Mouse (Mus musculus) liver, embryonic 11.5 days (tissue): ENCODE data around the gene Dapk2. TPM values are rescaled to one million over a fixed set of nuclear protein-coding genes. Genes with fewer than 3 reads are reported as not detected.

Source experiments
- ATAC-seq: fragments of 200-750 bp; cut with Nextera tagmentation; replicated peaks from 2 replicates; pipeline ENCODE4 v1.8.0; 2017; ENCODE audit warnings: moderate number of reproducible peaks, mild to moderate bottlenecking, moderate TSS enrichment, moderate library complexity; ENCODE audit not compliant: low FRiP score
- DNase-seq: peaks from one replicate; pipeline ENCODE4 v3.0.0-alpha.2; 2017; ENCODE audit warnings: low spot score
- H3K27ac ChIP-seq: fragments of 300-500 bp; sonication (generic); 2 replicates; pipeline ENCODE4 v1.5.1; 2014; ENCODE audit warnings: mild to moderate bottlenecking, low read depth, low read length, control low read depth
- H3K27me3 ChIP-seq: fragments of 300-500 bp; sonication (generic); replicated peaks from 2 replicates; pipeline ENCODE4 v1.6.1; 2014; ENCODE audit warnings: low read length, mixed read lengths; ENCODE audit not compliant: control insufficient read depth, insufficient read depth
- H3K36me3 ChIP-seq: fragments of 300-500 bp; sonication (generic); 2 replicates; pipeline ENCODE4 v1.6.1; 2014; ENCODE audit warnings: mild to moderate bottlenecking, low read length, moderate library complexity, mixed read lengths; ENCODE audit not compliant: control insufficient read depth, insufficient read depth
- H3K4me1 ChIP-seq: fragments of 300-500 bp; sonication (generic); replicated peaks from 2 replicates; pipeline ENCODE4 v1.6.1; 2014; ENCODE audit warnings: low read length, mixed read lengths; ENCODE audit not compliant: control insufficient read depth, insufficient read depth
- H3K4me2 ChIP-seq: fragments of 300-500 bp; sonication (generic); 2 replicates; pipeline ENCODE4 v1.6.1; 2014; ENCODE audit warnings: mild to moderate bottlenecking, control low read depth, moderate library complexity
- H3K4me3 ChIP-seq: fragments of 300-500 bp; sonication (generic); 2 replicates; pipeline ENCODE4 v1.5.1; 2014; ENCODE audit warnings: low read depth, low read length, control low read depth
- H3K9ac ChIP-seq: fragments of 300-500 bp; sonication (generic); 2 replicates; pipeline ENCODE4 v1.6.1; 2014; ENCODE audit warnings: low read depth, low read length, control low read depth
- H3K9me3 ChIP-seq: fragments of 300-500 bp; sonication (generic); 2 replicates; pipeline ENCODE4 v1.6.1; 2016; ENCODE audit warnings: low read length, inconsistent platforms, mixed read lengths; ENCODE audit not compliant: control insufficient read depth
- WGBS: fragments of 180-500 bp; shearing (Covaris S2); extraction: QIAGEN DNeasy Blood & Tissue Kit; methylation state at CpG from one replicate; pipeline ENCODE4 v1.1.7; 2014; 5-methylcytosine and 5-hydroxymethylcytosine counted together
- polyA plus RNA-seq: library from polyadenylated mRNA; unstranded; fragments of >200 nt; fragmentation: Nextera tagmentation; extraction: Ambion mirVana; gene quantifications from 2 replicates; pipeline ENCODE4 v1.2.1, GENCODE M21; 2014

Gene Dapk2
- polyA plus RNA-seq, 1 experiment from 2014 or later: 6.1 TPM

DNA sequence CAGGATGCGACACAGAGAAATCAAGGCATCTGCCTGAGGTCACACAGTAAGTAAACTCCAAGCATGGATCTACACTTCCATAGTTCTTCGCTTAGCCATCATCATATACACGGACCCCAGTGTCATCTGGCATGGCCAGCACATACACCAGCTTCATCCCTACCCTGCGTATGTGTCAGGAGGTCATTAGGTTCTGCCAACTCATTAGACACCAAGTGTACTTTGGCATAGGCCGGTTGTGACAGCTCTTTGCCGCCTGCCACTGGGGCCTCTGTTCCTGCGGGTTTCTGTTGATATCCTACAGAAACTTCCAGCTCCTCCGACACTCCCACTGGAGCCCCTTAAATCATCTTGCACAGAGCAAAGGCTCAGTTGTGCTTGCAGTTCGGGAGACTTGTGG lies 4.0 kb upstream of the Dapk2 start:
- peaks cover 4% of the 10 kb centered on the region; the same call in 1 of the 2 replicates for H3K27me3 ChIP-seq
- no peak for ATAC-seq
- H3K27ac ChIP-seq: no peak overlapping the region
- H3K4me2 ChIP-seq: no peak overlapping the region
- DNase-seq: no peak
- no peak overlapping the region for H3K4me3 ChIP-seq
- H3K9ac ChIP-seq: no peak overlapping the region
- WGBS: 87% methylated on average over 9 of the region's 9 CpGs
- no peaks in the 10 kb centered on the region for H3K36me3 ChIP-seq
- no peaks in the 10 kb centered on the region for H3K9me3 ChIP-seq
- peaks cover 3% of the 10 kb centered on the region; the same call in 1 of the 2 replicates for H3K4me1 ChIP-seq

GRCm38 (mm10) chr9:66155534-66155933 lies 2.5 kb upstream of the Dapk2 start:
- H3K27ac ChIP-seq: no peak overlapping the region
- no peaks in the 10 kb centered on the region for H3K9me3 ChIP-seq
- H3K4me1 ChIP-seq: peaks cover 3% of the 10 kb centered on the region; the same call in 1 of the 2 replicates
- DNase-seq: no peak
- no peak overlapping the region for H3K4me3 ChIP-seq
- no peak for ATAC-seq
- 81% methylated on average over 1 of the region's 1 CpGs for WGBS
- no peak overlapping the region for H3K4me2 ChIP-seq
- H3K9ac ChIP-seq: no peak overlapping the region
- H3K27me3 ChIP-seq: peaks cover 2% of the 10 kb centered on the region; the same call in 1 of the 2 replicates
- H3K36me3 ChIP-seq: no peaks in the 10 kb centered on the region

GRCm38 (mm10) chr9:66158885-66159430 lies 935 bp downstream of the Dapk2 start:
- ATAC-seq: no peak

DNA sequence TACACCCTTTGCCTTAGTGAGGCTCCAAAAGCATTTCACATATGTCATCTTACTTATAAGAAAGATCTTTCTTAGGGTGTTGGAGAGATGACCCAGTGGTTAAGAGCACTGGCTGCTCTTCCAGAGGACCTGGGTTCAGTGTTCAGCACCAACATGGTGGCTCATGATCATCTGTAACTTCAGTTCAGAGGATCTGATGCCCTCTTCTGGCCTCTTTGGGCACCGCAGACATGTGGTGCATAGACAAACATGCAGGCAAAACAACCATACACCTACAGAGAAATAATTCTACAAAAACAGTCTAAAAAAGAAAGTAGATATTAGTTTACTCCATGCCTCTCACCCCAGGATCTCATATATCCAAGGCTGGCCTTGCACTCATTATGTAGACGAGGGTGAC lies 2.1 kb downstream of the Dapk2 start:
- no peak overlapping the region for H3K9ac ChIP-seq
- no peaks in the 10 kb centered on the region; the same call in 1 of the 2 replicates for H3K27me3 ChIP-seq
- WGBS: 96% methylated on average over 2 of the region's 2 CpGs
- H3K27ac ChIP-seq: no peak overlapping the region
- H3K4me3 ChIP-seq: no peak overlapping the region
- DNase-seq (no peak), ATAC-seq (no peak)
- H3K4me2 ChIP-seq: no peak overlapping the region
- H3K4me1 ChIP-seq: peaks cover 3% of the 10 kb centered on the region; the same call in 1 of the 2 replicates
- no peaks in the 10 kb centered on the region for H3K9me3 ChIP-seq
- H3K36me3 ChIP-seq: no peaks in the 10 kb centered on the region

More at GRCm38 (mm10) chr9:66158885-66159430, 935 bp downstream of the Dapk2 start:
- Histone ChIP-seq H3K36me3 (no peaks in the 10 kb centered on the region), H3K9me3 (no peaks in the 10 kb centered on the region), H3K4me1 (peaks cover 3% of the 10 kb centered on the region; the same call in 1 of the 2 replicates), H3K4me3 (no peak overlapping the region; the same call in 1 of the 2 replicates), H3K27me3 (no peaks in the 10 kb centered on the region; the same call in 1 of the 2 replicates), H3K9ac (no peak overlapping the region), H3K4me2 (peak overlapping the region; percentile 76), H3K27ac (no peak overlapping the region)
- DNase-seq: no peak
- WGBS: 78% methylated on average over 6 of the region's 6 CpGs

DNA sequence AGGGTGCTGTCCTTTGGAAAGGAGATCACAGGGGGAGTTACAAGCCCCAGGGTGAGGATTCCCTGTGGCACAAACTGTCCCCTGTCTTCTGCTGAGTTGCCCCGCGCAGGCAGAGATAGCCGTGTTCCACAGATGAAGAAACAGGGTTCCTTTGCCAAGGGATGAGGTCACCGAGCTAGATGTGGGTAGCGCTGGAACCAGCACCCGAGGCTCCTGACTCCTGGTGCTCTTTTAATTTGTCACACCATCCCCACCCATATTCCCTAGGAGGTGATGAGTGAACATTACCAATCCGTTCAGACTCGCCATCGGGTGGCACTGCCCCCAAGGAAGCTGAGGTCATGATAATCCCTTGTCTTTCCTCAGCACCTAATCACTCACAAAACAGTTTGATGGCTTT lies 5.0 kb downstream of the Dapk2 start:
- 75% methylated on average over 9 of the region's 9 CpGs for WGBS
- ATAC-seq: no peak
- DNase-seq: no peak
- Histone ChIP-seq H3K4me1 (peaks cover 8% of the 10 kb centered on the region), H3K4me2 (no peak overlapping the region), H3K4me3 (no peak overlapping the region), H3K36me3 (no peaks in the 10 kb centered on the region), H3K27me3 (no peaks in the 10 kb centered on the region; the same call in 1 of the 2 replicates), H3K27ac (no peak overlapping the region), H3K9me3 (no peaks in the 10 kb centered on the region), H3K9ac (no peak overlapping the region)

DNA sequence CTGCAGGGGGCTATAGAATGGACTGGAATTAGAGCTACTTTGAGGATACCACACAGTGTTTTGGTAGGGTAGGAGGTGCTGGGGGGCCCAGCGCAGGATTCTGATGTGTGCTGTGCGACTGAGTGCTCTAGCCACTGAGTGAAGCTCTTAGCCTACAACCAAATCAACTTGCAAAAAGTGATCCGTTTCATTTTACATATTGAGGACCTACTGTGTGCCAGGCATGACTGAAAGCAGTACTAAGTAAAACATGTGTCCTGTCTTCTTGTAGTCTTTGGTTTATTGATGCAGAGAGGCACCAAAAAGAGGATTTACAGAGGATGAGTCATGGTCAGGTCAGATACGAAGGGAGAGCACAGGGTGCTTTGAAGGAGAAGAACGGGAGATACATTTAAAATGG lies 9.2 kb downstream of the Dapk2 start:
- no peak overlapping the region for H3K27ac ChIP-seq
- H3K27me3 ChIP-seq: no peaks in the 10 kb centered on the region
- H3K9me3 ChIP-seq: no peaks in the 10 kb centered on the region
- no peak overlapping the region for H3K9ac ChIP-seq
- no peak overlapping the region for H3K4me2 ChIP-seq
- no peak for ATAC-seq
- peaks cover 12% of the 10 kb centered on the region for H3K4me1 ChIP-seq
- no peaks in the 10 kb centered on the region for H3K36me3 ChIP-seq
- WGBS: 75% methylated on average over 5 of the region's 5 CpGs
- H3K4me3 ChIP-seq: no peak overlapping the region
- DNase-seq: no peak

- DNase-seq (no peak), ATAC-seq (peak; percentile 80)
- no peak overlapping the region for H3K4me2 ChIP-seq
- peaks cover 12% of the 10 kb centered on the region for H3K4me1 ChIP-seq
- no peaks in the 10 kb centered on the region for H3K27me3 ChIP-seq
- WGBS: 14% methylated on average over 1 of the region's 1 CpGs
- H3K4me3 ChIP-seq: no peak overlapping the region
- peak overlapping the region; percentile 1; the same call in 1 of the 2 replicates for H3K27ac ChIP-seq
- no peaks in the 10 kb centered on the region for H3K9me3 ChIP-seq
- no peaks in the 10 kb centered on the region for H3K36me3 ChIP-seq
- no peak overlapping the region for H3K9ac ChIP-seq
These were observed 10.2 kb downstream of the Dapk2 start for GRCm38 (mm10) chr9:66168233-66168632.

DNA sequence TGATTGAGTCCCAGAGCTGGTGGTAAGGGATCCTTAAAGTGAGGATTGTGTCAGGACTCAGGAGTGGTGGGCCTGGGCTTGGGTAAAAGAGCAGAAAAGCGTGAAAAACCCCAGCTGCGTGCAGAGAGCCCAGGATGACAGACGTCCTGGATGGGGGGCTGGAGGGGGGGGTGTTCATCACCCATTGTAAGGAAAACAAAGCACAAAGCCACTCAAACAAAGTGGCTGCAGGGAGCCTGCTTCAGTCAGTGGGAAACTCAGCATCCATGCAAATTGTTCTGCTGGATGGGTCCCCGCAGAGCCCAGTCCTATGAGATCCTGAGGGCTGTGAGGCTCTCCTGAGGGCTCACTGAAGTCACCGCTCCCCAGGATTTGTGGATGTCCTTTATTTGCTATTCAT lies 12.5 kb downstream of the Dapk2 start:
- 64% methylated on average over 5 of the region's 5 CpGs for WGBS
- H3K9me3 ChIP-seq: no peaks in the 10 kb centered on the region
- no peaks in the 10 kb centered on the region for H3K36me3 ChIP-seq
- H3K4me1 ChIP-seq: peaks cover 12% of the 10 kb centered on the region
- no peak for DNase-seq
- no peak overlapping the region for H3K9ac ChIP-seq
- no peaks in the 10 kb centered on the region for H3K27me3 ChIP-seq
- no peak overlapping the region for H3K27ac ChIP-seq
- H3K4me2 ChIP-seq: no peak overlapping the region
- H3K4me3 ChIP-seq: no peak overlapping the region
- ATAC-seq: no peak

DNA sequence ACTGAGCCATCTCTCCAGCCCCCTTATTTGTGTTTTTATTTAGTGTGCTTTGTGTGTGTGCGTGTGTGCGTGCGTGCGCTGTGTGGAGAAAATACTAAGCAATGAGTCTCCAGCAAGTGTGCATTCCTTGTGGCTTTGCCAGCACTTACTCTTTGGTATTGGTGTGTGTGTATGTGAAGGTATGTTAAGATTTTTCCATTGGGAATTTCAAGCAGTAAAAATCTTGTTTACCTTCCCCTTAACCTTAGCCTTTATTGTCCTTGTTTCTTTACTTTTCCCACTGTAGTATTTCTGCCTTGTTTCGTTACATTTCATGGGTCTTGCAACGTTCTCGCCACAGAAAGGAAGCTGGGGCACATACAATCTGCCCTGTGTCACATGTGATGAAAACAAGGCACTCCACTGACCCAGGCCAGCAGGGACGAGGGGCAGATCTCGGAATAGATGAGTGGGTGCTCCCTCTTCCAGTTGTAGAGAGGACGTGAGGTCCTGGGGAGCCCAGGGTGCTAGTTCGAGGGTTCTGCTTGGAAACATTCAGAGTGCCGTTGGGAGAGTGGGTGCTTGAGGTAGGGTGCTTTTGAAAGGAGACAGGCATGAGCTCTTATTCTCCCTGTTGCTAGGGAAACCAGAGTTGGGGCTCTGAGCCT lies 13.4 kb downstream of the Dapk2 start:
- Histone ChIP-seq H3K4me1 (peaks cover 9% of the 10 kb centered on the region), H3K4me2 (no peak overlapping the region), H3K4me3 (no peak overlapping the region), H3K9me3 (no peaks in the 10 kb centered on the region), H3K27ac (no peak overlapping the region), H3K27me3 (no peaks in the 10 kb centered on the region), H3K36me3 (no peaks in the 10 kb centered on the region), H3K9ac (no peak overlapping the region)
- ATAC-seq: no peak
- no peak for DNase-seq
- 76% methylated on average over 12 of the region's 12 CpGs for WGBS
